Mouse (Mus musculus): ENCODE measurements at regions not wholly inside any gene's neighbourhood (a gene's known extent, or its start where the extent isn't known, plus 50 kb on each side); places are given as distances from the start of the nearest gene placed in this dataset.

DNA sequence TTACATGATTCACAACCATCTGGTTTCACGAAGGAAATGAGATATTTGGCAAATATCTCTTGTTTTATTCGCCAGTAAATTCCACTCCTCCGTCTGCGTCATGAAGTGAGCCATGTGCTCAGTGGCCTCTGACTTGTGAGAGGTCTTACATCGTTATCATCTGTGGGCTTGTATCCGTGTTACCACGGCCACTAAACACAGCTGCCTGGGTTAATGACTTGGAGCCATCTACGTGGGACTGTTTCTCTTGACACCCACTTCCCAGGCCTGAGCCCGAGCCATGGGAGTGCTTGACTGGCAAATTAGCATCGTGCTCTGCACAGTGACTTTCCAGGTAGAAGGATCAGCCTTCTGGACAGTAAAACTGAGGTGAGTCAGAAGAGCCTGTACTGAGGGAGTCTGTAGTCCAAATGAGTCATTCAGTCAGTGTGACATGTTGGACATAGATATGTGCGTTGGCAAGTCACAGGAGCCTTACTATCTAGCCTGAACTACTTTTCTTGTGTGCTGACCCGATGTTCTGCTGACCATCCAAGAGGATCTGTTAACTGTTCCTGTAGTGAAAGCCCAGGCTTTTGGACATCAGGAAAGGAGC, 137.7 kb downstream of the Tmx1 start:
- DNase-seq: no peak

DNA sequence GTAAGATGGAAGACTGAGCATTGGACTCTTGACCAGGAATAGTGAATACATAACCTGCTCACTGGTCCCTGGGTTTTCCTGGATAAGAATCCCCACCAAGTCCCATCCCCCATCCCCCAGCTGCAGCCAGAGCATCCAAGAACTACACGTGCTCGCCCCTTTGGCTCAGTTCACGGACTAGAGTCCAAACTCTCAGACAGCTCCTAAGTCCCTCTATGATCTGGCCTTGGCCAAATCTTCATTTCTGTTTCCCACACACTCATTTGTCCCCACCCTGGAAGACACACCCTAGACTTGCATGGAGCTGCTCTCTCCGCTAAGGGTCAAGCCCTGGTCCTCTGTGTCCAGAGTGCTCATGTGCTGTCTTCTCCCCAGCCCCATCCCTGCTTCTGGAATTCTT, 139.9 kb downstream of the Tmx1 start:
- DNase-seq: no peak

- DNase-seq: no peak
Measured at GRCm38 (mm10) chr12:70598211-70598701, 145.4 kb downstream of the Tmx1 start.

- no peak for DNase-seq
Measured at GRCm38 (mm10) chr12:70599731-70600130, 146.8 kb downstream of the Tmx1 start.

DNA sequence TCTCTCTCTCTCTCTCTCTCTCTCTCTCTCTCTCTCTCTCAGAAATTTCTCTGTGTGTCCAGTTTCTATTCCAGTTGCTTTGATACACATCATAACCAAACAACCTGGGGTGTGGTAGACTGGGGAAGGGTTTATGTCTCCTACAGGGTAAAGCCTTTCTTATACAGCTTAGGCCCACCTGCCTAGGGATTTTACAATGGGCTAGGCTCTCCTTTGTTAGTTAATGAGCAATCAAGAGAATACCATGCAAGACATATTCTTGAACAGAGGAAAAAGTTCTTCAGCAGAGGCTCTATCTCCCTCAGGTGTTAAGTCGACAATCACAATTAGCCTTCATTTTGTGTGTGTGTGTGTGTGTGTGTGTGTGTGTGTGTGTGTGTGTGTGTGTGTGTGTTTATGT, 151.0 kb downstream of the Tmx1 start:
- DNase-seq: no peak

DNA sequence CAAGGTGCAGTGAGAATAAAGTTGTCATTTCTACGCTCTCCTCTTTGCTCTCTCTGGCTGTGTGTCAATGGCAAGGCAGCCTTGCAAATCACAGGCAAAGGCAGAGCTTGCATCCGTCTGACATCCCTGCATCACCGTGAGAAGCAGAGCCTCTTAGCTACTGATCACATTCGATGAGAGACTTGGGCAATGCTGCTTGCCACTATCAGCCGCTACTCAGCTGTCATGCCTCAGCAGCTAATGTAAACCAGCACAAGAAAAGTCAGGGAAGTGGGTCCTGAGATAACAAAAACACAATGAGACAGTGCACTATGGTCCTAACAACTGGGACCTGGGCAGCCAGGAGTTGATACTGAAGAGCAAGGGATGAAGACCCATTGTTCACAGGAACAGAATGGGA, 155.8 kb downstream of the Tmx1 start:
- DNase-seq: no peak

GRCm38 (mm10) chr12:70609116-70609871, 156.4 kb downstream of the Tmx1 start:
- no peak for DNase-seq

- DNase-seq: no peak
Measured at GRCm38 (mm10) chr12:70611891-70612290, 159.0 kb downstream of the Tmx1 start.

GRCm38 (mm10) chr12:70613244-70613643, 160.3 kb downstream of the Tmx1 start:
- DNase-seq: no peak

GRCm38 (mm10) chr12:70614101-70614500, 161.2 kb downstream of the Tmx1 start:
- no peak for DNase-seq

GRCm38 (mm10) chr12:70614686-70615085, 161.8 kb downstream of the Tmx1 start:
- no peak for DNase-seq

DNA sequence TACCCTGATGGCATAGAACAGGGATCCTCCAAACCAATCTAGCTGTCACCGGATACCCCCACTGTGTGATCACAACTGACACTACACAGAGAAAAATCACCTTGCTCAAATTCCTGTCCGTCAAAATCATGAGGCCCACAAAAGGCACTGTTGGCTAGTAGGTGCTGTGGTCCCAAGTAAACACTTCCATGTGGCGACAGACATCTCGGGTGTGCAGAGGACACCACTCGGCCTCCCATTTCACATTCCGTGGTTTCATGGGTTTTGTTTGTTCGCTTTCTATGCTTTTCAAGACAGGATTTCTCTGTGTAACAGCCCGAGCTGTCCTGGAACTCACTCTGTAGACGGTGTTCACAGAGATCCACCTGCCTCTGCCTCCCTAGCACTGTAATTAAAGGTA, 162.2 kb downstream of the Tmx1 start:
- DNase-seq: no peak

DNA sequence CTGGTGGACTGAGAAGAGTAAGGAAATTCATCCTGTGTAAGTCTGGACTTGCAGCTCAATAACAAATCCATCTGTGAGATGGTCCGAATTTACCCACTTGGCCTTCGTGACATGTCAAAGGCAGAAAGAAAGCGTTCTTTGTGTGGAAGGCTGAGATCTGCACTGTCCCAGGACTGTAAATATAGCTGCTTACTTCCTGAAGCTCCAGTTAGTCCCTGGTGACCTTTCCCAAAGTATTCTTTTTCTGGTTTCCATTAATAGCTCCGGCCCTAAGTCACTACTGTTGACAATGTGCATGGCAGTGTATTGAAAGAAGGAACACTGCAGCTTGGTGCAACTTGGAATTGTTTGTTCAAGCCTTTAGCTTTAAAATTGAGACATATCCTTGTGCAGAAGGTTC, 163.2 kb downstream of the Tmx1 start:
- DNase-seq: no peak

DNA sequence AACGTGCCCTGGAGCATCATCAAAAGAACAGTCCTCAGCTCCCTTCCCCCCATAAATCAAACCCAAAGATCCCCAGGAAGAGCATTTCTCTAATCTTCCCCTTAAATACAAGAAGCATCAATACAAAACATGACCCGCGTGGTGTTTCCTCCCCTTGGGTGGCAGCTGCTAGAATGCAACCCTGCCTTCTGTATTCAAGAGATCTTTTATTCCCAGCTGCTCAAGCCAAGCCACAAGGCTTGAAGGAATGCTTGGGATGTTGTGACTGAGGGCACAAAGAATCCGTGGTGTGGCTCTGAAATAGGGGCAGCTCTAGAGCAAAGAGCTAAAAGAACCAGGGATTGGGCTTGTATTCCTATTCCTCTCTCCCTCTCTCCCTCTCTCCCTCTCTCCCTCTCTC, 163.6 kb downstream of the Tmx1 start:
- DNase-seq: no peak

DNA sequence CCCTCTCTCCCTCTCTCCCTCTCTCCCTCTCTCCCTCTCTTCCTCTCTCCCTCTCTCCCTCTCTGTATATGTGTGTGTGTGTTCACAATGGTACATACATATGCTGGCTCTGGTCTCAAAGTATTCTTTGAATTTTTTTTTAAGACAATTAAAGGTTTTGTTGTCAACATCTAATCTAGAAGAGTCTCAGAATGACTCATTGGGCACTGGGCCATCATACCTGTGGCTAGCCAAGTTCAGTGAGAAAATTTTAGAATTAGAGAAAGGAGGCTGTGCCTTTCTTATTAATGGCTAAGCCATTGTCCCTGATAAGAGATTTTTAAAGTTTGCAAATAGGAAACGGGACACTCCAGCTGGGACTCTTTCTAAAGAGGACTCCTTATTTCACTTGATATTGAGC, 164.1 kb downstream of the Tmx1 start:
- DNase-seq: no peak

DNA sequence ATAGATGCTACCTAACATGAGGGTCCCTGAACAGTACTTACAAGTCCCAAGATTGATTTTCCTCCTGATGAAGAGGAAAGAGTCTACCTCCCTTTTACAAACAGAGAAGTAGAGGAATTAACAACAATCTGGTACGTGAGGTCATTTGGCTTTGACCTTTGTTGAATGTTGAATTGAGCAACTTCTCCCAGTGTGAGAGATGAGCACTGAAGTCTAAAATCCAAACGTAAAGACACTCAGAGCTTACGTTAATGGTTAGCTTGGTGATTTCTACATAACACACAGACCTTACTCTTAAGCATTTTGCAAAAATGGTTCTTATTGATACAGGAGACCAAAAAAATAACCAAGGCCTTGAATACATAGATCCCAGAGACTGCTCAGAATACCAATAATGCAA, 165.1 kb downstream of the Tmx1 start:
- no peak for DNase-seq

DNA sequence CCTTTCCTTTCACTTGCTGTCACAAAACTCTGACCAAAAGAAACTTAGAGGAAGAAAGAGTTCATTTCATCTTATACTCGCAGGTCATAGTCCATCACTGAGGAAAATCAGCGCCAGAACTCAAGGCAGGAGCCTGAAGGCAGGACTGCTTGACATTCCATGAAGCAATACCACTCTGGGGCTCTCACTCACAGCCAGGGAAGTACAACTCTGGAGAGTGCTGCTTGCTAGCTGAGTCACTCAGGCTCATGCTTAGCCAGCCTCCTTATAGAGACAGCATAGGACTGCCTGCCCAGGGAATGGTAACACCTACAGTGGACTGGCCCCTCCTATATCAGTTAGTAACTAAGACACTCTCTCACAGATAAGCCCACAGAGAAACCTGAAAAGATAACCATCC, 166.5 kb downstream of the Tmx1 start:
- no peak for DNase-seq

GRCm38 (mm10) chr12:70622019-70622418, 169.1 kb downstream of the Tmx1 start:
- DNase-seq: no peak

GRCm38 (mm10) chr12:70624298-70624980, 171.5 kb downstream of the Tmx1 start:
- DNase-seq: peak; percentile 68

DNA sequence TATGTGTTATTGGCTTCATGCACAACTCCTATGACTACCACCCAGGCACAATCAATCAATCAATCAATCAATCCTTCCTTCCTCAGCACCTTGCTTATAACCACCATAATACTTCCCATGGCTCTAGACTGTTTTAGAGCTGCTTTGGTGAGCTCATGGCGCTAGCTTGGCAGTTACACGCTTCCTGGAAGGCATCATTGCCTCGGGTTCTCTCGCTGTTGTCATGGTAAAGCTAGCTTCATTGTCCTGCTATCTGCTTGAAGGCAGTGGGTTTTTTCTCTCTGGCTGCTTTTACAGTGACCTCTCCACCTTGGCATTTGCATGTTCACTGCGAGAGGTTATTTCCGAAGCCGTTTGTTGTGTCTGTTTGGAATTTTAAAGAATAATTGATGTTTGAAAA, 174.7 kb downstream of the Tmx1 start:
- no peak for DNase-seq

DNA sequence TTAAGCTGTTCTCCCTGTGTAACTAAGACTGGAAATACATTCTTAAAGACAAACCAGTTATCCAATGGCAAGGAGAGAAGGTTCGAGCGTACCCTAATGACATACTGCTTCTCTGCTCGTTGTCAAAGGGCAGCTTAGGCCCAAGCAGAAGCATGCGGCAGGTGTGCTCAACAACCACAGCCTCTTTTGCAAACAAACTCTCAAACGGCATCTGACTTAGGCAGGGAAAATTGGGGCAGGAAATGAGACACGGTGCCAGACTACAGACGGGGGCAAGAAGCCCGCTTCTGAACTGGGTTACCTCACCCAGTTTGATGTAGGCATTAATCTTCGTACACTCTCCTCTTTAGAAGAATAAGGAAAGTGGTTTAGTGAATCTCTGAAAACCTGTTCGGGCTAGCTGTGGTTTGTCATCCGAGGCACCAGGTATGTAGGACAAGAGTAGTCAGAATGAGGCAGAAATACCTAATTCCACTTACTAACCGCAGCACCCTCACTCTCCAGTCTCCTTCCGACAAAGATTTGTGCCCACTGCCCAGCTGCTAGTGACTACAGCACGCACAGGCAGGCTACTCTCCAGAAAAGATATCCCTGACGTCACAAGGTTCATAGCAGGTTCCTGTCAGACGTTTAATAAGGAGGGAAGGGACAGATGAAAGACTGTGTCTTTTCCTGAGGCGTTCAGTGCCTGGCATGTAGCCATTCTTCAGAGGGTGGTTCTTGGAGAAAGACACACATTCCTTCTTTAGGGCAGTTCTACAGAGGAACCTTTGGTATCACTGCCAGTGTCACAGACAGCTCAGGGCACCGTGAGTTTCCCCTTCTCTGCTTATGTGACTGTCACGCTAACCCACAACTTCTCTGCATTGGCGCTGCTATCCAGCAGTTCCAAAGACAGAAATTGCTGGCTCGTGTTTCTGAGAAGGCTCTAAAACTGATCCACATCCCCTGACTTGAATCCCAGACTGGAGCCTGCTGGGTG, 175.8 kb downstream of the Tmx1 start:
- DNase-seq: no peak

DNA sequence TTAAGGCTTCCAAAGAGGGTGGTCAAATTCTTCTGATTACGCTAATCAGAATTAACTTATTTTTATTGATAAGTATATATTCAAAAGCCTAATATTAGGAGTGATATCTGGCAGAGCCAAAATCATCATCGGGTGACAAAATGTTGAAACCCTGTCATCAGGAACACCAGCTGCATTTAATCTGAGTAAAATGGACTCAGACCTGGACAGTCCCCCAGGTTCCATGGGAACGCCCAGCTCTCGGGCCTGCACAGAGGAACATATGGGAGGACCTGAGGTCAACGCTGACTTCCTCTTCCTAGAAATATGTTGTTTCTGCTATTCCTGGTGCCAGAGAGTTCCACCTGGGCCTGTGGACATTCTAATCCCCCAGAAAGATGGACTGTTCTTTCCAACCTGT, 176.5 kb downstream of the Tmx1 start:
- no peak for DNase-seq

- no peak for DNase-seq
Measured at GRCm38 (mm10) chr12:70631281-70631680, 178.4 kb downstream of the Tmx1 start.
